Mouse (Mus musculus) olfactory bulb, adult 2 months (tissue): ENCODE data around the gene Dkk3.

Experiments used
- CTCF ChIP-seq: fragments of 200-500 bp; IDR thresholded peaks from 2 replicates; pipeline ENCODE4 v1.5.1; 2012; ENCODE audit warnings: low read depth, mild to moderate bottlenecking, low read length, moderate library complexity; ENCODE audit not compliant: insufficient read depth
- POLR2A ChIP-seq: fragments of 200-500 bp; IDR thresholded peaks from 2 replicates; pipeline ENCODE4 v1.6.1; 2012; ENCODE audit warnings: mild to moderate bottlenecking, low read depth, low read length, moderate library complexity; ENCODE audit not compliant: insufficient read depth

DNA sequence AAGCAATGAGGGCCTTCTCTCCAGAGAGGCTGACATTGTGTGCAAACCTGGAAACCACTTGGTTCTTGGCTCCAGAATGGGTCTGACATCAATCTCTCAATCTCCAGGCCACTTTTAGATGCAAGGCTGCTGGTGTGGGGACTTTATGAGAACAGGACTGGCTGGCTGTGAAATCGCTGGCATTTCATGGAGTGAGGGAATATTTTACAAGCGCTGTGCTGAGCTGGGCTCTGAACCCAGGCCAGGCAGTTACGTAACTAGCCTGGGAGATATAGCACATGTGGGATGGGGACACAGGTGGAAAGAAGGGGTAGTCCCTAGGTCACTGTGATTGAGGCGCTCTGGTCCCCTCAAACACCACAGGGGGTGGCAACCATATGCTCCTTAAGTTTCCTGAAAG is 33.4 kb upstream of the Dkk3 start:
- TF ChIP-seq CTCF, result no peak
- TF ChIP-seq POLR2A, result no peak
